Mouse (Mus musculus): ENCODE results near the gene Tmem190. TPM values are rescaled to one million over a fixed set of nuclear protein-coding genes. Genes with fewer than 3 reads are reported as not detected.
A peak's percentile ranks its signal among the peaks of the same experiment; 100 is the strongest.
"Not testable (repeated sequence)": the region's sequence is repeated elsewhere in the genome, so short reads cannot be mapped to it uniquely, and the experiment has no call there.

The Tmem190 gene
- polyA plus RNA-seq, 1 experiment, result not detected

- no peak for DNase-seq
- Histone ChIP-seq H3K27me3 (ENCODE audit: control insufficient read depth, insufficient read depth, low read length) (no peaks in the 10 kb centered on the region; the same call in 1 of the 2 replicates), H3K27ac (ENCODE audit: control insufficient read depth, insufficient read depth, low read length) (no peak overlapping the region), H3K36me3 (ENCODE audit: control insufficient read depth, insufficient read depth, low read length) (peaks cover 43% of the 10 kb centered on the region), H3K4me1 (replicated peaks; ENCODE audit: control insufficient read depth, insufficient read depth, low read length) (peaks cover 19% of the 10 kb centered on the region), H3K4me3 (ENCODE audit: control insufficient read depth, insufficient read depth, low read length) (peak overlapping the region; percentile 94)
- WGBS, result 47% methylated on average over 4 of the region's 4 CpGs
- no peak for TF ChIP-seq CTCF (IDR thresholded peaks at IDR 0.05; ENCODE audit: borderline replicate concordance, control insufficient read depth, extremely low read depth, insufficient read depth, low read length, poor library complexity)
- TF ChIP-seq POLR2A (IDR thresholded peaks at IDR 0.05; ENCODE audit: control insufficient read depth, extremely low read depth, insufficient read depth, low read length, poor library complexity), result no peak
These were observed 10.9 kb downstream of the Tmem190 start for GRCm38 (mm10) chr7:4793674-4794073.

- no peak overlapping the region for H3K4me3 ChIP-seq (ENCODE audit: control insufficient read depth, insufficient read depth, low read length)
- peaks cover 43% of the 10 kb centered on the region for H3K36me3 ChIP-seq (ENCODE audit: control insufficient read depth, insufficient read depth, low read length)
These were observed 12.0 kb downstream of the Tmem190 start for GRCm38 (mm10) chr7:4794631-4795168.

GRCm38 (mm10) chr7:4795767-4796433 is 13.2 kb downstream of the Tmem190 start:
- TF ChIP-seq POLR2A (IDR thresholded peaks at IDR 0.05; ENCODE audit: control insufficient read depth, extremely low read depth, insufficient read depth, low read length, poor library complexity) (no peak), CTCF (IDR thresholded peaks at IDR 0.05; ENCODE audit: borderline replicate concordance, control insufficient read depth, extremely low read depth, insufficient read depth, low read length, poor library complexity) (no peak)
- peaks cover 8% of the 10 kb centered on the region for H3K4me1 ChIP-seq (replicated peaks; ENCODE audit: control insufficient read depth, insufficient read depth, low read length)
- WGBS, result 86% methylated on average over 7 of the region's 7 CpGs
- no peaks in the 10 kb centered on the region for H3K27me3 ChIP-seq (ENCODE audit: control insufficient read depth, insufficient read depth, low read length)
- H3K27ac ChIP-seq (ENCODE audit: control insufficient read depth, insufficient read depth, low read length), result no peak overlapping the region
- DNase-seq, result peak; percentile 18
- H3K4me3 ChIP-seq (ENCODE audit: control insufficient read depth, insufficient read depth, low read length), result no peak overlapping the region
- H3K36me3 ChIP-seq (ENCODE audit: control insufficient read depth, insufficient read depth, low read length), result peaks cover 43% of the 10 kb centered on the region

More at GRCm38 (mm10) chr7:4794631-4795168, 12.0 kb downstream of the Tmem190 start:
- TF ChIP-seq CTCF (IDR thresholded peaks at IDR 0.05; ENCODE audit: borderline replicate concordance, control insufficient read depth, extremely low read depth, insufficient read depth, low read length, poor library complexity), result no peak
- no peak for TF ChIP-seq POLR2A (IDR thresholded peaks at IDR 0.05; ENCODE audit: control insufficient read depth, extremely low read depth, insufficient read depth, low read length, poor library complexity)
- H3K27ac ChIP-seq (ENCODE audit: control insufficient read depth, insufficient read depth, low read length), result no peak overlapping the region
- peaks cover 10% of the 10 kb centered on the region for H3K4me1 ChIP-seq (replicated peaks; ENCODE audit: control insufficient read depth, insufficient read depth, low read length)
- H3K27me3 ChIP-seq (ENCODE audit: control insufficient read depth, insufficient read depth, low read length), result no peaks in the 10 kb centered on the region; the same call in 1 of the 2 replicates
- 68% methylated on average over 3 of the region's 3 CpGs for WGBS
- DNase-seq, result no peak

- no peak overlapping the region for H3K4me3 ChIP-seq (ENCODE audit: control insufficient read depth, insufficient read depth, low read length)
- peaks cover 36% of the 10 kb centered on the region for H3K36me3 ChIP-seq (ENCODE audit: control insufficient read depth, insufficient read depth, low read length)
- no peaks in the 10 kb centered on the region for H3K27me3 ChIP-seq (ENCODE audit: control insufficient read depth, insufficient read depth, low read length)
- no peak overlapping the region for H3K27ac ChIP-seq (ENCODE audit: control insufficient read depth, insufficient read depth, low read length)
- no peaks in the 10 kb centered on the region for H3K4me1 ChIP-seq (replicated peaks; ENCODE audit: control insufficient read depth, insufficient read depth, low read length)
- TF ChIP-seq POLR2A (IDR thresholded peaks at IDR 0.05; ENCODE audit: control insufficient read depth, extremely low read depth, insufficient read depth, low read length, poor library complexity), result no peak
- TF ChIP-seq CTCF (IDR thresholded peaks at IDR 0.05; ENCODE audit: borderline replicate concordance, control insufficient read depth, extremely low read depth, insufficient read depth, low read length, poor library complexity), result no peak
- DNase-seq, result no peak
These were observed 19.5 kb downstream of the Tmem190 start for GRCm38 (mm10) chr7:4802247-4802646.

GRCm38 (mm10) chr7:4806716-4807115 is 24.0 kb downstream of the Tmem190 start:
- Histone ChIP-seq H3K27ac (ENCODE audit: control insufficient read depth, insufficient read depth, low read length) (no peak overlapping the region), H3K36me3 (ENCODE audit: control insufficient read depth, insufficient read depth, low read length) (peaks cover 42% of the 10 kb centered on the region), H3K27me3 (ENCODE audit: control insufficient read depth, insufficient read depth, low read length) (no peaks in the 10 kb centered on the region), H3K4me3 (ENCODE audit: control insufficient read depth, insufficient read depth, low read length) (no peak overlapping the region), H3K4me1 (replicated peaks; ENCODE audit: control insufficient read depth, insufficient read depth, low read length) (peaks cover 11% of the 10 kb centered on the region)
- TF ChIP-seq POLR2A (IDR thresholded peaks at IDR 0.05; ENCODE audit: control insufficient read depth, extremely low read depth, insufficient read depth, low read length, poor library complexity) (no peak), CTCF (IDR thresholded peaks at IDR 0.05; ENCODE audit: borderline replicate concordance, control insufficient read depth, extremely low read depth, insufficient read depth, low read length, poor library complexity) (no peak)
- peak; percentile 27 for DNase-seq
- WGBS, result 95% methylated on average over 7 of the region's 7 CpGs

- not testable (repeated sequence) for DNase-seq; H3K27me3 ChIP-seq (ENCODE audit: control insufficient read depth, insufficient read depth, low read length); H3K27ac ChIP-seq (ENCODE audit: control insufficient read depth, insufficient read depth, low read length)
- 35% methylated on average over 10 of the region's 10 CpGs for WGBS
- Histone ChIP-seq H3K4me3 (ENCODE audit: control insufficient read depth, insufficient read depth, low read length) (peak overlapping the region; percentile 79), H3K4me1 (replicated peaks; ENCODE audit: control insufficient read depth, insufficient read depth, low read length) (peaks cover 17% of the 10 kb centered on the region), H3K36me3 (ENCODE audit: control insufficient read depth, insufficient read depth, low read length) (peaks cover 26% of the 10 kb centered on the region)
These were observed 28.4 kb downstream of the Tmem190 start for GRCm38 (mm10) chr7:4811131-4811530.
